Mouse (Mus musculus) ovary, postnatal 14 days (tissue): ENCODE results near the gene Pinlyp.

ENCODE experiments used
- DNase-seq: peaks from one replicate; pipeline ENCODE4 v3.0.0; 2022; ENCODE audit warnings: low spot score

The Pinlyp gene

DNA sequence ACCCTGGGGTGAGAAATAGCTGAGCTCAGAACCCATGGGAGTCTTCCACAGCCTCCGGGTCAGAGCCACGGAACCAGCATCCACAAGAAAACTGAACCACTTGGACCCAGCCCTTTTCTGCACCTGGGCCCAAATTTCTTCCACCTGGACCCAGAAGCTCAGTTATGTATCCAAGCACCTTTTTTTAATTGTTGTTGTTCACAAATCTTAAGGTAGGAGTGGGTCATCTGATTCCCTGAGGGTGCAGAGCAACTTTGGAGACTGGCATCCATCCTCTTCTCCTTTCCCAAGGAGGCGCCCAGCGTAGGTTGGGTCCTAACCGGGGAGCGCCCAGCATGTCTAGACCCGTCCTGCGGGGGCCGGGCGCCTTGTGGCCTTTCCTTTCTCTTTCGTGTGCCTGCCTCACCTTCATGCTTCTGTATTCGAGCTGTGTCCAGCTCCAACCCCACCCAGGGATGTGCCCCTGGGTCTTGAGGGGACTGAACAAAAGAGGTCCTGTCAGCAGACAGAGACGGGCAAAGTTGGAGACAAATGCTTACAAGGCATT, at the start of gene Pinlyp, which contains the start of gene Xrcc1:
Gene Pinlyp (minus strand): TSS at position 51 of the 547 bp plus-strand sequence.
Gene Xrcc1 (plus strand): TSS at position 222 of the 547 bp plus-strand sequence.
- no peak for DNase-seq

- DNase-seq: no peak
Observed at GRCm38 (mm10) chr7:24595464-24595863, 49.5 kb upstream of the Pinlyp start.

DNA sequence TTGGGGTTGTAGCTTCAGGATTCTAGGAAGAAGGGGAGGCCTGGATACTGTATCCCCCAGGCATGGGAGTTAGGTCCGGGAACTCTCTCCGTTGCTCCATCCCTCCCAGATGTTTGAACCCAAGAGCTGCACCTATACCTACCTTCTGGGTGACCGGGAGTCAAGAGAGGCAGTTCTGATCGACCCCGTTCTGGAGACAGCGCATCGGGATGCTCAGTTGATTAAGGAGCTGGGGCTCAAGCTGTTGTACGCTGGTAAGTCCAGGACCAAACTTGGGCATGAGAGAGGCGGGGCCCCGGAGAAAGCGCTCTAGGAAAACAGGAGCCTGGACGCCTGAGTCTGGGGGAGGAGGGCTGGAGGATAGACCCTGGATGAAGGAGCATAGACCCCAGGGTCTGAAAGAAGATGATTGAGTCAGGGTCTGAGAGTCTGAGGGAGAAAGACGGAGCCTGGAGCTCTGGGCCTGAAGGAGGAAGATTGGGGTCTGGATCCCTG, 48.4 kb upstream of the Pinlyp start:
- no peak for DNase-seq

GRCm38 (mm10) chr7:24593621-24594308, 47.8 kb upstream of the Pinlyp start:
- DNase-seq: peak; percentile 42

GRCm38 (mm10) chr7:24592781-24593180, 46.9 kb upstream of the Pinlyp start:
- DNase-seq: no peak

DNA sequence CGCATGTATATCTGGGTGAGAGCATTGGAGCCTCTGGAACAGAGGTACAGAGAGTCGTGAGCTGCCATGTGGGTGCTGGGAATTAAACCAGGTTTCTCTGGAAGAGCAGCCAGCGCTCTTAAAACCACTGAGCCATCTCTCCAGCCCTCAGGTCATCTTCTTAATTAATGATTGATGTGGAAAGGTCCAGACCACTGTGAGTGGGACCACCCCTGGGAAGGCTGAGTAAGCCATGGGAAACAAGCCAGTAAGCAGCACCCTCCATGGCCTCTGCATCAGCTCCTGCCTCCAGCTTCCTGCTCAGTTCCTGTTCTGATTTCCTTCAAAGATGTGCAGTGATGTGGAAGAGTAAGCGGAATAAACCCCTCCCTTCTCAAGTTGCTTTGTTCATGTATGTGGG, 46.2 kb upstream of the Pinlyp start:
- DNase-seq: no peak

- DNase-seq: no peak
Observed at GRCm38 (mm10) chr7:24591735-24592134, 45.8 kb upstream of the Pinlyp start.

DNA sequence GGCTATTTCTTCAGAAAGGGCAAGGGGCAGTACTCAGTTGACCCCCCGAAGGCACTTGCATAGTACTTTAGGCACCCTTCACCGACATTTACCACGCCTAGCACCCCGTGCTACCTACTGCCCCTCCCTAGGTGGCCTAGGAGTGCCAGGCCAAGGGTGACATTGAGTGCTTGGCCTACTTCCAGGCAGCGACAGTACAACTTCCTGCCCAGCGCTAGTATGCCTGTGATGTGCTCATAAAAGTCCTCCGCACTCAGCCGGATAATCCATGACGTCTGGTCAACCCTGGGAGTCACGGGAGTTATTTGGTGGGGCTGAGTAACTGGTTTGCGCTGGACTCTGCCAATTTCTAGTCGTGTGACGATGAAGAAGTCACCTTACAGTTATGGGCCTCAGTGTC, 42.4 kb upstream of the Pinlyp start:
- no peak for DNase-seq

- DNase-seq: peak; percentile 51
Observed at GRCm38 (mm10) chr7:24587330-24588105, 41.6 kb upstream of the Pinlyp start, which contains the start of the genes Ethe1 and Zfp575. Gene Ethe1, plus strand, starts transcription at chr7:24587543. Gene Zfp575, minus strand, starts transcription at chr7:24587641.

GRCm38 (mm10) chr7:24586828-24587227, 40.9 kb upstream of the Pinlyp start:
- no peak for DNase-seq

- no peak for DNase-seq
Observed at GRCm38 (mm10) chr7:24585995-24586394, 40.1 kb upstream of the Pinlyp start.

GRCm38 (mm10) chr7:24584876-24585275, 39.0 kb upstream of the Pinlyp start:
- DNase-seq: no peak

DNA sequence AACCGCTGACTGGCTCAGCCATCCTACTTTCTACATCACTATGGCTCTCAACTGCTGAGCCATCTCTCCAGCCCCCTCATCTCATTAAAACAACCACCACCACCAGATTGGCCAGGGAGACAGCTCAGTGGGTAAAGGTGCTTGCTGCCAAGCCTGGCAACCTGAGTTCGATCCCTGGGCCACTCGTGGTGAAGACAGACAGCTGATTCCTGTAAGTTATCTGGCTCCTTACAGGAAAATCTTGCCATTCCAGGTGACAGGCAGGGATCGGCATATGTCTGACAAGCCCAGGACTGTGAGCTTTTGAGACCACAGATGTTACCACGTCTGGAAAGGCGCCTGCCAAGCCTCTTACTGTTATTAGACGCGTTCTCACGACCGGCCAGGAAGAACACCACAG, 31.9 kb upstream of the Pinlyp start:
- DNase-seq: no peak

DNA sequence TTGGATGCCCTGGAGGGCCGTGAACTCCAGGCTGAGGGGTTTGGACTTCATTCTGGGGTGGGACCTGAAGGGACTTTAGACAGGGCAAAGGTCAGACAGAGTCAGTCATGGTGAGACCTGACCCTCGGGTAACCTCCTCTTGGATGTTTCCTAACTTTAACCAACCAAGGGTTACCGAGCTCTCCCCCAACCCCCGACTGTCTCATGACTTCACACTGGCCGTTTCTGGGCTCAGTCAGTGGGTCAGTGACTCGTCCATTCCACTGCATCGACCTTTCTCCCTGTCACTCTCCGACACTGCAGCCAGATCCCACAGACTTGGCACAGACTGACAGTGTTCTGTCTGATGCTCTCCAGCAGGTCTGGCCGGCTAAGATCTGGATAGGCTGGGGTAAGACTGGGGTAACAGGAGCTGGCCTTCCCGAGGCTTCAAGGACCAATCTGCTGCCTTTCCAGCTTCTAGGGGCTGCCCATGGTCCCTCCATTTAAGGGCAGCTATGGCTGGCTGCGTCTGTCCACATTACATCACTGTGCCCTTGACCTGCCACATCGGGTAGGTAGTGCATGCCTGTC, 28.4 kb upstream of the Pinlyp start:
- DNase-seq: no peak

DNA sequence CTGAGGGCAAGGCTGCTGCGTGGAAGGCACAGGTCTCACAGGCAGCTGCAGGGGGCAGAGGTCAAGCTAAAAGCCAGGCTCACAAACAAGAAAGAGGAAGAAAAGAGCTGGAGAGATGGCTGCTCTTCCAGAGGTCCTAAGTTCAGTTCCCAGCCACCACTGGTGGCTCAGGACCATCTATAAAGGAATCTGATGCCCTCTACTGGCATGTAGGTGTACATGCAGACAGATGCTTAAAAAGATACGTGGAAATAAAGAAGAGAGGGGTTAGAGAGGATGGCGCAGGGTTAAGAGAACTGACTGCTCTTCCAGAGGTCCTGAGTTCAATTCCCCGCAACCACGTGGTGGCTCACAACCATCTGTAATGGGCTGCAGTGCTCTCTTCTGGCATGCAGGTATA, 26.5 kb upstream of the Pinlyp start:
- no peak for DNase-seq

- no peak for DNase-seq
Observed at GRCm38 (mm10) chr7:24571071-24571470, 25.2 kb upstream of the Pinlyp start.

- DNase-seq: no peak
Observed at GRCm38 (mm10) chr7:24568512-24568911, 22.6 kb upstream of the Pinlyp start.

GRCm38 (mm10) chr7:24566206-24566605, 20.3 kb upstream of the Pinlyp start:
- DNase-seq: no peak

- DNase-seq: no peak
Observed at GRCm38 (mm10) chr7:24565627-24566026, 19.7 kb upstream of the Pinlyp start.

GRCm38 (mm10) chr7:24564607-24565265, 18.8 kb upstream of the Pinlyp start:
- peak; percentile 54 for DNase-seq

- no peak for DNase-seq
Observed at GRCm38 (mm10) chr7:24563837-24564206, 17.9 kb upstream of the Pinlyp start.
